17 mouse cellular contexts compared by ENCODE assay signal in genomic region chr7:92509090-92509489, GRCm38 (mm10). TPM values are rescaled to one million over a fixed set of nuclear protein-coding genes. Genes with fewer than 3 reads are reported as not detected.
DNase-seq lines count a peak whose midpoint lies in the region; ATAC-seq and TF ChIP-seq lines count a peak whose summit lies in the region.
"Had no signal": no experiment of that assay in that cellular context is flagged by ENCODE, and none has a peak within 500 bp of the region (broad histone marks: within the 10 kb centered on the region; RNA-seq: fewer than 3 reads in every experiment).

No protein-coding gene starts in this region.

- TF ChIP-seq POLR2A in myocyte (IDR thresholded peaks at IDR 0.05; ENCODE audit: insufficient read length, low read depth): no peak

- H3K4me1 ChIP-seq in forebrain, embryonic 12.5 days: no peaks in the 10 kb centered on the region

- no peaks in the 10 kb centered on the region for H3K79me2 ChIP-seq in myocyte (ENCODE audit: control insufficient read depth, insufficient read depth)

- no peaks in the 10 kb centered on the region for H3K9me3 ChIP-seq in forebrain, embryonic 12.5 days
- H3K9me3 ChIP-seq: embryonic facial prominence, embryonic 13.5 days had no signal

- H3K4me2 ChIP-seq in myocyte (ENCODE audit: low read depth): peak overlapping the region; percentile 18
- no peak overlapping the region for H3K4me2 ChIP-seq in forebrain, embryonic 12.5 days
- H3K4me2 ChIP-seq: embryonic facial prominence, embryonic 13.5 days had no signal

- no peak overlapping the region for H3K27ac ChIP-seq in gastrocnemius, adult 2 months
- H3K27ac ChIP-seq in forebrain, embryonic 12.5 days: no peak overlapping the region
- H3K27ac ChIP-seq: embryonic facial prominence, embryonic 13.5 days had no signal

- no peak overlapping the region for H3ac ChIP-seq in myocyte (ENCODE audit: control insufficient read depth, insufficient read length)

- WGBS in forebrain, embryonic 12.5 days: 89% methylated on average over 6 of the region's 6 CpGs

- H3K27me3 ChIP-seq in myocyte (ENCODE audit: control insufficient read depth, insufficient read depth, insufficient read length): no peaks in the 10 kb centered on the region
- no peaks in the 10 kb centered on the region for H3K27me3 ChIP-seq in forebrain, embryonic 12.5 days
- H3K27me3 ChIP-seq: embryonic facial prominence, embryonic 13.5 days had no signal

- peak; percentile 16 for DNase-seq in gastrocnemius, adult 2 months
- no peak for DNase-seq in gastrocnemius, postnatal 14 days
- DNase-seq in skeletal muscle tissue, adult 2 months (ENCODE audit: low read depth, low spot score): peak; percentile 51
- DNase-seq: adrenal gland, adult 2 months; adrenal gland, postnatal 10 days; adrenal gland, postnatal 25 days; cerebellum, adult 11 months; cerebellum, adult 18-20 months; cerebellum, adult 8-10 months; cerebellum, adult 9-11 months; cerebellum, postnatal 14 days had no signal

- TF ChIP-seq CTCF in gastrocnemius, adult 2 months (IDR thresholded peaks at IDR 0.05): no peak

- no peak for ATAC-seq in forebrain, embryonic 12.5 days (ENCODE audit: low FRiP score)
- ATAC-seq: forebrain, embryonic 14.5 days; forebrain, embryonic 16.5 days had no signal

- intact Hi-C loops in gastrocnemius, adult 2 months (cut with DNase I): no loop called here
- intact Hi-C loops in gastrocnemius, postnatal 14 days (cut with DNase I; ENCODE audit: low total_unique reads): no loop called here

- H3K36me3 ChIP-seq in myocyte (ENCODE audit: control insufficient read depth, insufficient read depth): no peaks in the 10 kb centered on the region
- no peaks in the 10 kb centered on the region for H3K36me3 ChIP-seq in forebrain, embryonic 12.5 days (replicated peaks)
- H3K36me3 ChIP-seq: embryonic facial prominence, embryonic 13.5 days had no signal

- no peak overlapping the region for H3K9ac ChIP-seq in forebrain, embryonic 12.5 days
- H3K9ac ChIP-seq: embryonic facial prominence, embryonic 13.5 days had no signal

- H3K4me3 ChIP-seq in gastrocnemius, adult 2 months: no peak overlapping the region
- no peak overlapping the region for H3K4me3 ChIP-seq in myocyte
- H3K4me3 ChIP-seq in forebrain, embryonic 12.5 days (replicated peaks): no peak overlapping the region
- H3K4me3 ChIP-seq: embryonic facial prominence, embryonic 13.5 days had no signal

TF ChIP-seq in myocyte, 11 proteins besides CTCF, POLR2A, EP300 and RAD21:
- no peak for TF ChIP-seq SRF (IDR thresholded peaks at IDR 0.05; ENCODE audit: control insufficient read depth, insufficient read length, low read depth)
- peak in 2 of 3 experiments; percentile 80 to 92 for TF ChIP-seq MYOG (IDR thresholded peaks at IDR 0.05; ENCODE audit: control insufficient read depth in 1 of 3, insufficient read depth in 1 of 3, insufficient read length in 2 of 3, low read depth in 2 of 3)
- TF ChIP-seq MYOD1 (IDR thresholded peaks at IDR 0.05; ENCODE audit: control insufficient read depth in 1 of 3, insufficient read length in 2 of 3, low read depth in 2 of 3): peak; percentile 86 to 94 (median 89)
- TF ChIP-seq REST (IDR thresholded peaks at IDR 0.05; ENCODE audit: insufficient read depth, insufficient read length): no peak
- TF ChIP-seq TCF12 (IDR thresholded peaks at IDR 0.05; ENCODE audit: insufficient read depth, poor library complexity, severe bottlenecking): peak; percentile 74
- no peak for TF ChIP-seq USF1 (IDR thresholded peaks at IDR 0.05; ENCODE audit: low read depth)
- no peak for TF ChIP-seq POLR2AphosphoS2 (IDR thresholded peaks at IDR 0.05; ENCODE audit: insufficient read length, low read depth)
- no peak for TF ChIP-seq CEBPB (IDR thresholded peaks at IDR 0.05; ENCODE audit: insufficient read depth, poor library complexity, severe bottlenecking)
- TF ChIP-seq E2F4 (IDR thresholded peaks at IDR 0.05; ENCODE audit: insufficient read depth): no peak
- no peak for TF ChIP-seq MAX (IDR thresholded peaks at IDR 0.05; ENCODE audit: low read depth)

RNA-seq across cellular contexts. Expression of gene Ccdc90b, which starts 51.9 kb away (rescaled TPM):
- 10 to 100 TPM; 17.2 to 23.9 TPM for total RNA-seq in gastrocnemius, adult 2 months (2021)
- total RNA-seq in gastrocnemius, postnatal 14 days (2021): 10 to 100 TPM; 18.3 to 20.2 TPM
- polyA plus RNA-seq in myocyte (2012; fragmentation: generic; extraction: Trizol): 10.6 TPM
- 75.3 and 77.7 TPM in 2 replicates for polyA plus RNA-seq in forebrain, embryonic 12.5 days (2016; fragmentation: Nextera tagmentation; extraction: Ambion mirVana)
- total RNA-seq: MEL had no signal
